Mouse (Mus musculus) layer of hippocampus, postnatal 36 days (tissue): ENCODE data around the gene Icam1. TPM values are rescaled to one million over a fixed set of nuclear protein-coding genes. Genes with fewer than 3 reads are reported as not detected.
"Not testable (repeated sequence)": the region's sequence is repeated elsewhere in the genome, so short reads cannot be mapped to it uniquely, and the experiment has no call there.

Source experiments
- DNase-seq, 2 experiments: peaks; one replicate each; pipeline ENCODE4 v3.0.0; 2022
- total RNA-seq, 2 experiments: library from RNA; stranded (reverse); gene quantifications; 2 replicates each; pipeline ENCODE4 v1.2.3; 2021

The Icam1 gene
- total RNA-seq, 2 experiments from 2014 or later: 1.9 to 3.6 TPM

GRCm38 (mm10) chr9:20993165-20993898 lies 22.5 kb upstream of the Icam1 start:
- no peak for DNase-seq

- DNase-seq: no peak
Observed at GRCm38 (mm10) chr9:20995069-20995468, 20.7 kb upstream of the Icam1 start.

- no peak for DNase-seq
Observed at GRCm38 (mm10) chr9:20997065-20997464, 18.7 kb upstream of the Icam1 start.

GRCm38 (mm10) chr9:20998337-20998736 lies 17.4 kb upstream of the Icam1 start:
- not testable (repeated sequence) for DNase-seq

- no peak for DNase-seq
Observed at GRCm38 (mm10) chr9:21000811-21001210, 15.0 kb upstream of the Icam1 start.

- no peak for DNase-seq
Observed at GRCm38 (mm10) chr9:21001651-21002200, 14.1 kb upstream of the Icam1 start.

- no peak for DNase-seq
Observed at GRCm38 (mm10) chr9:21002270-21002626, 13.5 kb upstream of the Icam1 start.

GRCm38 (mm10) chr9:21002627-21003551 lies 12.9 kb upstream of the Icam1 start, which contains the start of gene Mrpl4:
TSS of gene Mrpl4 (plus strand) at chr9:21002738.
- DNase-seq: peak; percentile 89 to 90

GRCm38 (mm10) chr9:21007313-21007952 lies 8.4 kb upstream of the Icam1 start:
- no peak for DNase-seq

- DNase-seq: no peak
Observed at GRCm38 (mm10) chr9:21008007-21008406, 7.8 kb upstream of the Icam1 start.

GRCm38 (mm10) chr9:21010362-21010761 lies 5.4 kb upstream of the Icam1 start:
- no peak for DNase-seq

GRCm38 (mm10) chr9:21010939-21011541 lies 4.7 kb upstream of the Icam1 start:
- DNase-seq: not testable (repeated sequence)

- no peak for DNase-seq
Observed at GRCm38 (mm10) chr9:21011846-21012312, 3.9 kb upstream of the Icam1 start.

GRCm38 (mm10) chr9:21012368-21012767 lies 3.4 kb upstream of the Icam1 start:
- no peak for DNase-seq

- peak in 1 of 2 experiments; percentile 52 for DNase-seq
Observed at GRCm38 (mm10) chr9:21014691-21015570, 854 bp upstream of the Icam1 start.

GRCm38 (mm10) chr9:21016331-21017176 lies 769 bp downstream of the Icam1 start:
- DNase-seq: no peak

- no peak for DNase-seq
Observed at GRCm38 (mm10) chr9:21017177-21017575, 1.4 kb downstream of the Icam1 start.

GRCm38 (mm10) chr9:21018600-21018999 lies 2.8 kb downstream of the Icam1 start:
- DNase-seq: no peak

GRCm38 (mm10) chr9:21021363-21021762 lies 5.6 kb downstream of the Icam1 start:
- DNase-seq: no peak

- DNase-seq: no peak
Observed at GRCm38 (mm10) chr9:21022288-21022687, 6.5 kb downstream of the Icam1 start.
